Mouse (Mus musculus) intestine, embryonic 14.5 days (tissue): Measurements from ENCODE around the gene Arl3. TPM values are rescaled to one million over a fixed set of nuclear protein-coding genes. Genes with fewer than 3 reads are reported as not detected.

Source experiments
- ATAC-seq: fragments of 200-750 bp; cut with Nextera tagmentation; replicated peaks from 2 replicates; pipeline ENCODE4 v1.8.0; 2017; ENCODE audit warnings: low read depth, moderate number of reproducible peaks, moderate TSS enrichment, moderate library complexity; ENCODE audit not compliant: low FRiP score, low TSS enrichment
- DNase-seq: peaks from one replicate; pipeline ENCODE4 v3.0.0-alpha.2; 2018; ENCODE audit warnings: low spot score
- H3K27ac ChIP-seq: fragments of 300-500 bp; sonication (generic); 2 replicates; pipeline ENCODE4 v1.5.1; 2014; ENCODE audit warnings: low read depth, mild to moderate bottlenecking, control low read depth
- H3K27me3 ChIP-seq: fragments of 300-500 bp; sonication (generic); replicated peaks from 2 replicates; pipeline ENCODE4 v1.6.1; 2014; ENCODE audit warnings: low read length, control low read depth; ENCODE audit not compliant: control insufficient read depth, insufficient read depth
- H3K36me3 ChIP-seq: fragments of 300-500 bp; sonication (generic); 2 replicates; pipeline ENCODE4 v1.6.1; 2014; ENCODE audit warnings: low read length, control low read depth; ENCODE audit not compliant: control insufficient read depth, insufficient read depth
- H3K4me1 ChIP-seq: fragments of 300-500 bp; sonication (generic); replicated peaks from 2 replicates; pipeline ENCODE4 v1.6.1; 2014; ENCODE audit warnings: low read length, control low read depth, mixed read lengths; ENCODE audit not compliant: control insufficient read depth, insufficient read depth
- H3K4me2 ChIP-seq: fragments of 300-500 bp; sonication (generic); 2 replicates; pipeline ENCODE4 v1.6.1; 2014; ENCODE audit warnings: low read length
- H3K4me3 ChIP-seq: fragments of 300-500 bp; sonication (generic); 2 replicates; pipeline ENCODE4 v1.5.1; 2014; ENCODE audit warnings: low read depth, low read length, control low read depth, mixed read lengths
- H3K9ac ChIP-seq: fragments of 300-500 bp; sonication (generic); 2 replicates; pipeline ENCODE4 v1.6.1; 2014; ENCODE audit warnings: mild to moderate bottlenecking, low read length
- H3K9me3 ChIP-seq: fragments of 300-500 bp; sonication (generic); 2 replicates; pipeline ENCODE4 v1.6.1; 2016; ENCODE audit warnings: low read length, control low read depth; ENCODE audit not compliant: control insufficient read depth
- WGBS: fragments of 180-500 bp; shearing (Covaris S2); extraction: QIAGEN DNeasy Blood & Tissue Kit; methylation state at CpG from one replicate; pipeline ENCODE4 v1.1.7; 2014; 5-methylcytosine and 5-hydroxymethylcytosine counted together
- polyA plus RNA-seq: library from polyadenylated mRNA; unstranded; fragments of >200 nt; fragmentation: Nextera tagmentation; extraction: Ambion mirVana; gene quantifications from 2 replicates; pipeline ENCODE4 v1.2.1, GENCODE M21; 2014

Gene Arl3
- polyA plus RNA-seq, 1 experiment from 2014 or later, result 64.3 TPM

DNA sequence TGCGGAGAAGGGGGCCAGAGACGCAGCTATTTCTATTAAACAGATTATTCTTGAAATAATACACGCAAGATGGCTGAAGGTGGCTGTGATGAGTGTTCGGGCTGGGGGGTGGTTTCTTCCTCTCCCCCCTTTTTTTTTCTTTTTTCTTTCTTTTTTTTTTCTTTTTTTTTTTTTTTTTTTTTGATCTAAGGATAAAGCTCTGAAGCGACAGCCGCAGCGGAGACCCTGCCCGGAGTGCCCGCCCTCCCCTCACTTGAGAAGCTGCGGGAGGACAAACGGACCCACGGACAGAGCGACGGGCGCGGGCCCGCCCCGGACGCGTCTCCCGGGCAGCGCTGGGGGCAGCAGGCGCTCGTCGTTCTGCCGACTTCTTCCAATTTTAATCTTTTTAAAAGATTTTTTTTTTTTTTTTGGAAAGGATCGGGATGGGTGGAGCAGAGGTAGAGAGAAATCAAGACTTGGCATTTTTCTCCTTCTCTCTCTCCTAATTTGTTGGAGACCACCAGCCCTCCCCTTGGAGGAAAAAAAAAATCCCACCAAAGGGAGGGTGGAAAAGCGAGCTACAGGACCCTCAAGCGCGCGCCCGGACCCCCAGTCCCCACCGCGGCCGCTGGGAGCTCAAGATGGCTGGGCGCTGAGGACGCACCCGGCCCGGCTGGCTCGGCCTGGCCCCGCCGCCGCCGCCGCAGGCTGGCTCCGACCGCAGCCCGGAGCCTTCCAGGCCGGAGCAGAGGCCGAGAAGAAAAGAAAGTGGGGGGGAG is 72.2 kb downstream of the Arl3 start:
- peak; percentile 34 for ATAC-seq
- peak; percentile 82 for DNase-seq

GRCm38 (mm10) chr19:46499836-46500580 is 73.0 kb downstream of the Arl3 start:
- under 1% methylated on average over 42 of the region's 52 CpGs for WGBS
- DNase-seq (peak; percentile 96), ATAC-seq (peak; percentile 82)
- Histone ChIP-seq H3K36me3 (peaks cover 5% of the 10 kb centered on the region), H3K4me1 (peaks cover 8% of the 10 kb centered on the region), H3K4me3 (peak overlapping the region; percentile 85), H3K9me3 (no peaks in the 10 kb centered on the region), H3K27ac (peak overlapping the region; percentile 99), H3K27me3 (no peaks in the 10 kb centered on the region), H3K9ac (peak overlapping the region; percentile 79), H3K4me2 (peak overlapping the region; percentile 93)

More for the DNA sequence above, 72.2 kb downstream of the Arl3 start:
- H3K4me1 ChIP-seq, result peaks cover 15% of the 10 kb centered on the region
- H3K9ac ChIP-seq, result peak overlapping the region; percentile 79
- peak overlapping the region; percentile 93 for H3K4me2 ChIP-seq
- WGBS, result under 1% methylated on average over 45 of the region's 50 CpGs
- peaks cover 8% of the 10 kb centered on the region for H3K36me3 ChIP-seq
- peak overlapping the region; percentile 85 for H3K4me3 ChIP-seq
- H3K27ac ChIP-seq, result peak overlapping the region; percentile 99
- no peaks in the 10 kb centered on the region for H3K27me3 ChIP-seq
- no peaks in the 10 kb centered on the region for H3K9me3 ChIP-seq

DNA sequence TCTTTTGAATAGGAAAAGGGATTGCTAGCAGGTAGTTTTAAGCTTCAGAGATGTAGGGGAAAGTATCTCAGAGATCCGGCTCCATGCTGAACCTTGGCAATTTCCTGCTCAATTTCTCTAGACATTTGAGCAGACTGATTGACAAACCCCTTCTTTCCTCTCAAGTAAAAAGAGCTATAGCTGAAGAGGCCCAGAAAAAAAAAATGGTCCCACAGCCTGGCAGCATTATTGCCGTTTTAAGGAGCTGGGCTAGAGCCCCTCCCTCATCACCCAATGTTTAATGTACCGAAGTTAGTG is 73.5 kb downstream of the Arl3 start:
- WGBS, result 3% methylated on average over 3 of the region's 3 CpGs
- 0 out of 2 replicates have a peak overlapping the region, but pooled peaks have one; percentile 3 for H3K27ac ChIP-seq

GRCm38 (mm10) chr19:46497230-46497629 is 75.8 kb downstream of the Arl3 start:
- Histone ChIP-seq H3K4me1 (no peaks in the 10 kb centered on the region), H3K4me3 (no peak overlapping the region), H3K4me2 (no peak overlapping the region), H3K36me3 (no peaks in the 10 kb centered on the region), H3K27me3 (no peaks in the 10 kb centered on the region), H3K27ac (no peak overlapping the region), H3K9me3 (no peaks in the 10 kb centered on the region), H3K9ac (no peak overlapping the region)
- DNase-seq (no peak), ATAC-seq (no peak)
- 66% methylated on average over 2 of the region's 2 CpGs for WGBS

More for the DNA sequence above, 73.5 kb downstream of the Arl3 start:
- Histone ChIP-seq H3K4me2 (peak overlapping the region; percentile 93), H3K36me3 (no peaks in the 10 kb centered on the region), H3K4me1 (peaks cover 2% of the 10 kb centered on the region), H3K9me3 (no peaks in the 10 kb centered on the region), H3K9ac (peak overlapping the region; percentile 2; the same call in 1 of the 2 replicates), H3K27me3 (no peaks in the 10 kb centered on the region), H3K4me3 (peak overlapping the region; percentile 85; the same call in 1 of the 2 replicates)
- DNase-seq (no peak), ATAC-seq (no peak)

GRCm38 (mm10) chr19:46495136-46495535 is 77.9 kb downstream of the Arl3 start:
- no peaks in the 10 kb centered on the region for H3K27me3 ChIP-seq
- no peaks in the 10 kb centered on the region for H3K9me3 ChIP-seq
- H3K9ac ChIP-seq, result no peak overlapping the region
- no peak overlapping the region for H3K4me3 ChIP-seq
- WGBS, result 74% methylated on average over 8 of the region's 8 CpGs
- H3K4me2 ChIP-seq, result no peak overlapping the region
- DNase-seq, result no peak
- H3K4me1 ChIP-seq, result peaks cover 3% of the 10 kb centered on the region; the same call in 1 of the 2 replicates
- H3K27ac ChIP-seq, result no peak overlapping the region
- ATAC-seq, result no peak
- no peaks in the 10 kb centered on the region for H3K36me3 ChIP-seq

DNA sequence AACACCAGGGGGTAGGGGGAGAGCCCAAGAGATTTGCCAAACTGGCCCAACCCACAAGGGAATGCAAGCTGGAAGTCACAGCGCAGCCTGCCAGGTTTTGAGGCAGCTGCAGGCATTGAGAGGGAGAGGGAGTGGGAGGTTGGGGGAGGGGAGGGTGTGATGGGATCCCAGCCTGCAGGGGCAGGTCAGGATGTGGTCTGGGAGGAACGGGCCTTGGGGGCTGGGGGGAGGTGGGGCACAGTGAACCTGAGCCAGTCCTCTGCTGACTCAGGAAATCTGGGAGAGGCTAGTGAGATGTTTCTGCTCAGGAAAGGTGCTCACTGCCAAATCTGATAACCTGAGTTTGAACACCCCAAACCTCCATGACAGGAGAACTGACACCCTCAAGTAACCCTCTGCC is 82.4 kb downstream of the Arl3 start:
- H3K36me3 ChIP-seq, result peaks cover 6% of the 10 kb centered on the region
- H3K27me3 ChIP-seq, result no peaks in the 10 kb centered on the region
- peaks cover 7% of the 10 kb centered on the region; the same call in 1 of the 2 replicates for H3K4me1 ChIP-seq
- no peak overlapping the region for H3K4me2 ChIP-seq
- H3K27ac ChIP-seq, result no peak overlapping the region
- no peak overlapping the region for H3K4me3 ChIP-seq
- DNase-seq (no peak), ATAC-seq (peak; percentile 34; the same call in 1 of the 2 replicates)
- no peaks in the 10 kb centered on the region for H3K9me3 ChIP-seq
- 5% methylated on average over 2 of the region's 2 CpGs for WGBS
- H3K9ac ChIP-seq, result no peak overlapping the region

- ATAC-seq (no peak), DNase-seq (no peak)
- Histone ChIP-seq H3K27ac (no peak overlapping the region), H3K36me3 (peaks cover 15% of the 10 kb centered on the region), H3K27me3 (no peaks in the 10 kb centered on the region), H3K4me2 (no peak overlapping the region), H3K9me3 (no peaks in the 10 kb centered on the region), H3K4me3 (no peak overlapping the region), H3K4me1 (peaks cover 7% of the 10 kb centered on the region; the same call in 1 of the 2 replicates), H3K9ac (no peak overlapping the region)
- WGBS, result 94% methylated on average over 1 of the region's 1 CpGs
Observed at GRCm38 (mm10) chr19:46489448-46489847, 83.5 kb downstream of the Arl3 start.

DNA sequence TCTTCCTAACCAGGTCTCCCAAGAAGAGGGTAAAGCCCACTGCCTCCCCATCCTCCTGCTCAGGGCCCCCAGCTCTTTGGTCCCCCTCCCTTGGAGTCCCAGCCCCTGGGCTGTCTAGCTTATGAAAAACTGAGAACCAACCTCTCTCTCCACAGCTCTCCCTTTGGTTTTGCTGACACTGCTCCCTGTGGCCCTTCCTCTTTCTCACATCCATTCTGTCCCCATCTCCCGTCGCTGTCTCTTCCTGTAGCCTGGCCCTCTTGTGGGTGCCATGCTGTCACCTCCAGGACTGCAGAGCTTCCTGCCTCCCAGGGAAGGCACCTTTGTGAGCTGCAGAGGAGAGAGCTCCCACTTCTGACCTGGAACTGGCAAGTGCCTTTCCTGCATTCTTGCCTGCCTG is 86.3 kb downstream of the Arl3 start:
- Histone ChIP-seq H3K4me1 (peaks cover 9% of the 10 kb centered on the region), H3K4me3 (no peak overlapping the region), H3K36me3 (peaks cover 25% of the 10 kb centered on the region), H3K9me3 (no peaks in the 10 kb centered on the region), H3K9ac (no peak overlapping the region), H3K27me3 (no peaks in the 10 kb centered on the region), H3K27ac (no peak overlapping the region), H3K4me2 (no peak overlapping the region)
- DNase-seq (no peak), ATAC-seq (no peak)
- 42% methylated on average over 2 of the region's 2 CpGs for WGBS
